Mouse (Mus musculus) erythroblast, embryonic 14.5 days (primary cell): Measurements from ENCODE around the gene Esr1.

Experiments used
- GATA1 ChIP-seq: IDR thresholded peaks from 2 replicates; pipeline ENCODE4 v1.6.1; 2012; ENCODE audit warnings: low read length, inconsistent platforms, mixed read lengths
- TAL1 ChIP-seq: IDR thresholded peaks from 3 replicates; pipeline ENCODE4 v1.6.1; 2012; ENCODE audit warnings: low read length, inconsistent platforms, mixed read lengths

GRCm38 (mm10) chr10:5025906-5026305 lies 414.5 kb downstream of the Esr1 start:
- TF ChIP-seq TAL1 (no peak), GATA1 (no peak)
